Mouse (Mus musculus): ENCODE measurements around the gene Chchd6.

The Chchd6 gene

GRCm38 (mm10) chr6:89595018-89595776 is at the start of gene Chchd6:
Gene Chchd6 (minus strand): TSS chr6:89595652.
- peak; percentile 76 for DNase-seq (ENCODE audit: low spot score)

- peak; percentile 80 for DNase-seq (ENCODE audit: low spot score)
These were observed 49.0 kb upstream of the Chchd6 start for GRCm38 (mm10) chr6:89644271-89645075.

DNA sequence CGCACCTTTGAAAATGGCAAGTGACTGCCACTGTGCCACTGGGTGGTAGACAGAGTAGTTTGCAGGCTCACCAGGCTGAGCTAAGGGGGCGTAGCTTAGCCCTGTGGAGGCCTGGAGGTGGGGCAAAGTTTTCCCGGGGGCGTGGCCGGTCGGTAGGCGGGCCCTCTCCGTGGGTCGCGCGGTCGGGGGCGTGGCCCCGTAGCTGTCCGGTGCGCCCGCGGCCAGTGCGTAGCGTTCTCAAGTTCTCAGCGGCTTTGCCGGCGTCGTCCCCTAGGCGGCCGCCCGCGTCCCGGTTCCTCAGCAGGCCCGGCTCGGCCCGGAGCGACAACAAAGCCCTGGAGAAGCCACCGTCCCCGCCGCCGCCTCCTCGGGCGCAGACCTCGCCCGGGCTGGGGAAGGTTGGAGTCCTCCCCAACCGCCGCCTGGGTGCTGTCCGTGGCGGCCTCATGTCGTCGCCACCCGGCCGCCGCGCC is 48.4 kb upstream of the Chchd6 start, which contains the start of gene Txnrd3:
Txnrd3 (plus strand) TSS at position 191 of the 473 bp plus-strand sequence.
- peak; percentile 80 for DNase-seq (ENCODE audit: low spot score)

GRCm38 (mm10) chr6:89639025-89639424 is 43.6 kb upstream of the Chchd6 start:
- peak; percentile 4 for DNase-seq (ENCODE audit: low spot score)

- DNase-seq (ENCODE audit: low spot score), result no peak
These were observed 42.5 kb upstream of the Chchd6 start for GRCm38 (mm10) chr6:89637977-89638376.

DNA sequence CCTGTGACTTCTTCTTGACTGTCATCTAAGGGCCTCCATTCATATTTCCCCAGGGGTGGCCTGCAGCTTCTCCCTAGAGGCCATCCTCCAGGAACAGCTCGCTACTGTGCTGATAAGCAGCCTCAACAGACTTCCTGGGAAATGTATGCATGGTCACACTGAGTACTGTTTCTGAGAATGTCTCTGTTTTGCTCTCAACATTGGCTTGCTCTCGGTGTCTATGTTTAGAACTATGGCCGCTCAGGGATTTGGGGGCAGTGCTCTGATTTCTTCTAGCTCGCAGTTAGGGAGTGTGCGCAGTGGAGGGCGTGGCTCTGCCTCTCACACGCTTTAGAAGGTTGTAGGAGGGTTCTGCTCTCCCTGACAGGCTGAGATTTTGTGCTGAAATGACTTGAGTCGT is 38.9 kb upstream of the Chchd6 start:
- DNase-seq (ENCODE audit: low spot score), result no peak

- no peak for DNase-seq (ENCODE audit: low spot score)
These were observed 37.7 kb upstream of the Chchd6 start for GRCm38 (mm10) chr6:89633115-89633514.

GRCm38 (mm10) chr6:89631809-89632562 is 36.5 kb upstream of the Chchd6 start:
- DNase-seq (ENCODE audit: low spot score), result peak; percentile 38

DNA sequence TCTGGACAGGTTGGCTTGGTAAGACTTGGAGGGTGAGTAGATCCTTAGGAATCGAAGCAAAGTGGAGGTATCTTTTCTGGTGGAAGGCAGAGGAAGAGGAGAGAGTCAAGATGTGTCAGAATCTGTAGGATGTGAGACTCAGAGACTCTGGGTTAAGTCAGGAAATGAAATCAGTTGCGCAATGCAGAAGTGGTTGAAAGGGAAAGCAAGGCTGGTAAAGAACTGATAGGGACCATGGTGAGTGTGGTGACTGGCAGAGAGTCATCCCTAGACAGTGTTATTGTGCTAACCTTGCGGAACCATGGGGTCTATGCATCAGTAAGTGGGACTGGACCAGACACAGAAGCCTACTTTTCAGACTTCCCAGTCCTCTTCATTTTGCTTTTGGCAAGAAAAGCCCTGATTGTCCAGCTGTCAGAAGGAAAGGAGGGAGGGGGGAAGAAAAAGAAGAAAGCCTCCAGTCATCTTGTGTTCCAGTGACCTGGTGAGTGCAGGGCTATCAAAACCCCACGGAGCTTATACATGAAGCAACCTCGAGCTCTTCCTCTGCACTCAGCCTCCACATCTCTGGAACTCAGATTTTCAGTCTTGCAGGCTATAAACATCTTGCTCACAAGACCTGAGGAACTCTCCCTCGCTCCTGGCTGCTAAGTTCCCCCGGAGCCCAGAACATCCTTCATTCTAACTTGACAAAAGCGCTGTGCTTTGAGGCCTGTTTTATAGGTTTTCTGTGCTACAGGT is 32.8 kb upstream of the Chchd6 start:
- DNase-seq (ENCODE audit: low spot score), result no peak

DNA sequence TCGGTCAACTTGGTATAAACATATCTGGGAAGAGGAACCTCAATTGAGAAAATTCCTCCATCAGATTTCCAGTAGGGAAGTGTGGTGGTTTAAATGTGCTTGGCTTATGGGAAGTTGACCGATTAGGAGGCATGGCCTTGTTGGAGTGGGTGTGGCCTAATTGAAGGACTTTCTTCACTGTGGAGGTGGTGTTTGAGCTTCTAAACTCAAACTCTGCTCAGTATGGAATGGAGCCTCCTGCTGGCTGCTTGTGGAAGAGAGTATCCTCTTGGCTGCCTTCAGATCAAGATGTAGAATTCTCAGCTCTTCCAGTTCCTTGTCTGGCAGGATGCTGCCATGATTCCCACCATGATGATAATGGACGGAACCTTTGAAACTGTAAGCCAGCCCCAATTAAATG is 27.2 kb upstream of the Chchd6 start:
- DNase-seq (ENCODE audit: low spot score), result no peak

- DNase-seq (ENCODE audit: low spot score), result no peak
These were observed 19.9 kb upstream of the Chchd6 start for GRCm38 (mm10) chr6:89615373-89615755.

DNA sequence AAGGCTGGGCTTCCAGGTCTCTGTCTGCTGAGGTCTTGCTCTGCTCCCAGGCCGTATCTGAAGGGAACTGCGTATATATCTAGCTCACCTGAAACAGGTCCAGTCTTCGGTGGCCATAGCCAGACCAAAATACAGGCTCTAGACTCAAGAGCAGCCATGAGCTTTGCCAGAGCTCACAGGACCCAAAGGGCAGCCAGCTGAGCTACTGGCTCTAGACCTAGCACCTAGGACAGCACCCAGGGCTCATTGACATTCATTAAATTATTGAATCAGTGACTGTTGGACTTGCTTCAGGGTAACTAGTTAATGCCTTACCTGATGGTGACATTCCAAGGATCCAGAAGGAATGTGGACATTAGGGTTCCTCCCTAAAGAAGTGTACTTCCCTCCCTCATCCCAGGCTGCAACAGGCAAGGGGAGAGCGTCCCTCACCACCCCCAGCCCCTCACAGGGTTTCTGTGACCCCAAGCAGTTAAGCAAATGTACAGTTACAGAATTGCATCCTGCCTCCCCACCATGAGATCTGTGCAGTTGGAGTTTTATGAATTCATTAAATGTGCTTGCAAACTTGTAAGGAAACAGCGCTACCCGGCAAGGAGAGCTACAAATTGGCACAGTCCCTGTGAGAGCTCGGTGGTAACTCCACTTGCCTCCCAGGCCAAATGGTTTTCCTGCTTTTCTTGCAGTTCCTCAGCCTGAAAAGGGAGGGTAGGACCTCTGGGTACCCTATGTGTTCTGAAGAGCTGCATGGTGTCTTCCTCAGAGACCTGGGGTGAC is 19.3 kb upstream of the Chchd6 start:
- DNase-seq (ENCODE audit: low spot score), result no peak

DNA sequence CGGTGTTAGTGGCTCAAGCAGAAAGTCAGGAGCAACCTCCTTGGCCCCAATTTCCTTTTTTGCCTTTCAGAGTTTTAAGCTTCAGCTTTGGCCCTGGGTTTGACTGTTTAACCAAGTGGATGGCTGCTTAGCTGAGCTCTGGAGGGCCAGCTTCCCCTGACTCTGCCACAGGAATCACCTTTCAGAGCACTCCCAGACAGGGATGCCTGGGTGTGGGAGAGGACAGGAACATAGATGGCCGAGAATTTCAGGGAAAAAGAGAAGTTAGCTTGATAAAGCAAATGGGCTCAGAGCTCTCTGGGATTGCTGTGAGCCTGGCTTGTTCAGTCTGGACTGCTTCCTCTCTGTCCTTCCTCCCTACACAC is 18.6 kb upstream of the Chchd6 start:
- no peak for DNase-seq (ENCODE audit: low spot score)

GRCm38 (mm10) chr6:89613336-89614106 is 18.1 kb upstream of the Chchd6 start:
- DNase-seq (ENCODE audit: low spot score), result no peak

DNA sequence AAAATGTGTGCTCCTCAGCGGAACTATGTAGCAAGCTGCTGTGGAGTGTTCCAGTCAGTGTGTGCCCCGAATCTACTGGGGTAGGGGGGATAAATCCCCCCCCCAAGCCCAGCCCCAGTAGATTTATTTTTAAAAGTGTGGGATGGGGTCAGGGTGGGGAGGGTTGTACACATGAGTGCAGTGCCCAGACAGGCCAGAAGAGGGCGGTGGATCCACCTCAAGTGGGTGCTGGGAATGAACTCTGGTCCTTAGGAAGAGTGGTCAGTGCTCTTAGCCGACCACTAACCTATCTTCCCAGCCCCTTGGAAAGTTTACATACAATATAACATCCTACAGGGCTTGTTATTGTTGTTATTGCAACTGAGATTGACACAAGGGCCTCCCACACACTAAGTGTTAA is 12.5 kb upstream of the Chchd6 start:
- DNase-seq (ENCODE audit: low spot score), result no peak

GRCm38 (mm10) chr6:89606096-89606495 is 10.6 kb upstream of the Chchd6 start:
- no peak for DNase-seq (ENCODE audit: low spot score)

GRCm38 (mm10) chr6:89596510-89596909 is 1.1 kb upstream of the Chchd6 start:
- DNase-seq (ENCODE audit: low spot score), result no peak

DNA sequence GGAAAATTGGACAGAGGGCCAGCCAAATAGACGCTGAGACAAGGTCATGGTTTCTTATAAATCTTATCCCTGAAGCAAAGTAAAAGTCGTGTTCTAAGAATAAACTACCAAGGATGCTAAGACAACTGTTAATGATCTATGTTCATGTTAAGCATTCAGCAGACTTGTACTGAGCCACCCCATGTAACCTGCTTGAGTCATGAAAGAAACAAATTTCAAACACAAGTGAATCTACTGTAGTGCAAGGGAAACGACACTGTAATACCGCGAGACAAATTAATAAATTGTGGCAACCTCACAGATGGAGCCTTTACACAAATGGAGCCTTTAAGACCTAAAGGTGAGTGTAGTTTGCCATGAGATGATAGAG is 310 bp upstream of the Chchd6 start:
- no peak for DNase-seq (ENCODE audit: low spot score)

- DNase-seq (ENCODE audit: low spot score), result no peak
These were observed 3.4 kb downstream of the Chchd6 start for GRCm38 (mm10) chr6:89592016-89592415.

- DNase-seq (ENCODE audit: low spot score), result no peak
These were observed 3.9 kb downstream of the Chchd6 start for GRCm38 (mm10) chr6:89591531-89591930.

Measured in spleen, adult 12 weeks (tissue).